Mouse (Mus musculus) liver, postnatal 0 days (tissue): ENCODE data around the gene Tshb. TPM values are rescaled to one million over a fixed set of nuclear protein-coding genes. Genes with fewer than 3 reads are reported as not detected.

ENCODE experiments used
- ATAC-seq: fragments of 200-750 bp; cut with Nextera tagmentation; 2 replicates; pipeline ENCODE4 v1.8.0; 2017; ENCODE audit warnings: mild to moderate bottlenecking, moderate library complexity
- DNase-seq: peaks from one replicate; pipeline ENCODE4 v3.0.0-alpha.2; 2016
- H3K27ac ChIP-seq: fragments of 300-500 bp; sonication (generic); 2 replicates; pipeline ENCODE4 v1.5.1; 2014; ENCODE audit warnings: antibody characterized with exemption, moderate library complexity, mild to moderate bottlenecking, low read depth
- H3K27me3 ChIP-seq: fragments of 300-500 bp; sonication (generic); 2 replicates; pipeline ENCODE4 v1.6.1; 2014; ENCODE audit warnings: low read length, control low read depth, mixed read lengths; ENCODE audit not compliant: insufficient read depth
- H3K36me3 ChIP-seq: fragments of 300-500 bp; sonication (generic); replicated peaks from 2 replicates; pipeline ENCODE4 v1.6.1; 2014; ENCODE audit warnings: mild to moderate bottlenecking, control low read depth, low read length, moderate library complexity, mixed read lengths; ENCODE audit not compliant: insufficient read depth
- H3K4me1 ChIP-seq: fragments of 300-500 bp; sonication (generic); 2 replicates; pipeline ENCODE4 v1.6.1; 2014; ENCODE audit warnings: antibody characterized with exemption, mild to moderate bottlenecking, control low read depth; ENCODE audit not compliant: insufficient read depth
- H3K4me2 ChIP-seq: fragments of 300-500 bp; sonication (generic); 2 replicates; pipeline ENCODE4 v1.6.1; 2014; ENCODE audit warnings: low read depth, mild to moderate bottlenecking, low read length, moderate library complexity, mixed read lengths
- H3K4me3 ChIP-seq: fragments of 300-500 bp; sonication (generic); 2 replicates; pipeline ENCODE4 v1.5.1; 2014; ENCODE audit warnings: low read depth, low read length
- H3K9ac ChIP-seq: fragments of 300-500 bp; sonication (generic); replicated peaks from 2 replicates; pipeline ENCODE4 v1.6.1; 2014; ENCODE audit warnings: mild to moderate bottlenecking, moderate library complexity
- H3K9me3 ChIP-seq: fragments of 300-500 bp; sonication (generic); 2 replicates; pipeline ENCODE4 v1.6.1; 2016; ENCODE audit warnings: mild to moderate bottlenecking, control low read depth, low read length, mixed read lengths
- CTCF ChIP-seq: sonication (generic); IDR thresholded peaks from 2 replicates; pipeline ENCODE4 v1.5.1; 2016; ENCODE audit warnings: antibody characterized with exemption, low read depth
- EP300 ChIP-seq: IDR thresholded peaks from 2 replicates; pipeline ENCODE4 v1.6.1; 2016; ENCODE audit warnings: antibody characterized with exemption, low read depth, mild to moderate bottlenecking
- WGBS: fragments of 180-500 bp; shearing (Covaris S2); extraction: QIAGEN DNeasy Blood & Tissue Kit; methylation state at CpG from one replicate; pipeline ENCODE4 v1.1.7; 2014; ENCODE audit not compliant: insufficient replicate concordance; 5-methylcytosine and 5-hydroxymethylcytosine counted together
- polyA plus RNA-seq: library from polyadenylated mRNA; unstranded; fragments of >200 nt; fragmentation: Nextera tagmentation; extraction: Ambion mirVana; gene quantifications from 2 replicates; pipeline ENCODE4 v1.2.1, GENCODE M21; 2015

The Tshb gene
- polyA plus RNA-seq, 1 experiment from 2014 or later: not detected

GRCm38 (mm10) chr3:102742725-102743124, 39.8 kb downstream of the Tshb start:
- no peaks in the 10 kb centered on the region for H3K27me3 ChIP-seq
- no peak overlapping the region for H3K9ac ChIP-seq
- H3K36me3 ChIP-seq: no peaks in the 10 kb centered on the region
- no peak overlapping the region for H3K4me2 ChIP-seq
- H3K4me3 ChIP-seq: no peak overlapping the region
- peaks cover 7% of the 10 kb centered on the region for H3K4me1 ChIP-seq
- no peaks in the 10 kb centered on the region for H3K9me3 ChIP-seq
- no peak for TF ChIP-seq CTCF
- no peak for TF ChIP-seq EP300
- H3K27ac ChIP-seq: no peak overlapping the region
- no peak for ATAC-seq
- no peak for DNase-seq
- WGBS: 65% methylated on average over 4 of the region's 4 CpGs

GRCm38 (mm10) chr3:102738926-102739325, 43.6 kb downstream of the Tshb start:
- H3K27ac ChIP-seq: peak overlapping the region; percentile 52

GRCm38 (mm10) chr3:102738161-102738901, 44.2 kb downstream of the Tshb start:
- 26% methylated on average over 10 of the region's 10 CpGs for WGBS

More at GRCm38 (mm10) chr3:102738926-102739325, 43.6 kb downstream of the Tshb start:
- 54% methylated on average over 6 of the region's 6 CpGs for WGBS
- TF ChIP-seq EP300 (no peak), CTCF (no peak)
- H3K4me2 ChIP-seq: no peak overlapping the region
- no peaks in the 10 kb centered on the region for H3K9me3 ChIP-seq
- ATAC-seq: no peak
- H3K4me3 ChIP-seq: no peak overlapping the region
- H3K9ac ChIP-seq: no peak overlapping the region
- peaks cover 9% of the 10 kb centered on the region for H3K4me1 ChIP-seq
- H3K27me3 ChIP-seq: peaks cover 22% of the 10 kb centered on the region
- no peak for DNase-seq
- H3K36me3 ChIP-seq: no peaks in the 10 kb centered on the region

DNA sequence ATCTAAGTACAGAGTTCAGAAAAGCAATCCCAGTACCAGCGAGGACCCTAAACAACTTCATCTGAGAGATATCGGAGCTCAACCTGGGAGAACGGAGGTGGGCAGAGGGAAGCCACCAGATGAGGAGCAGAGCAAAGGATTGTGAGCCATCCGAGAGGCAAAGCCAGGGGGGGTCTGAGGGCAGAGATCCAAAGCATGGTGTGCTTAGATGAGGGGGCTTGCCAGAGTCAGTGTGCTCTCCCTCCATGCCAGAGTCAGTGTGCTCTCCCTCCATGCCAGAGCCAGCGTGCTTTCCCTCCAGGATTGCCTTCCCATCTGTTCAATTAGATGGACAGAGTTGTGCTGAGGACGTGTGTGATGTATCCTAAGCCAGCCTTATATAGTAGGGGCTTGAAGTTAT, 45.4 kb downstream of the Tshb start:
- Histone ChIP-seq H3K27ac (no peak overlapping the region), H3K4me1 (peaks cover 14% of the 10 kb centered on the region), H3K9ac (no peak overlapping the region), H3K27me3 (peaks cover 22% of the 10 kb centered on the region), H3K4me3 (no peak overlapping the region), H3K4me2 (no peak overlapping the region), H3K9me3 (no peaks in the 10 kb centered on the region), H3K36me3 (no peaks in the 10 kb centered on the region)
- ATAC-seq (no peak), DNase-seq (no peak)
- no peak for TF ChIP-seq EP300
- no peak for TF ChIP-seq CTCF
- 72% methylated on average over 6 of the region's 6 CpGs for WGBS

More at GRCm38 (mm10) chr3:102738161-102738901, 44.2 kb downstream of the Tshb start:
- Histone ChIP-seq H3K9me3 (no peaks in the 10 kb centered on the region), H3K9ac (no peak overlapping the region), H3K4me2 (peak overlapping the region; percentile 42), H3K4me3 (no peak overlapping the region), H3K27ac (peak overlapping the region; percentile 52), H3K4me1 (peaks cover 9% of the 10 kb centered on the region), H3K27me3 (peaks cover 22% of the 10 kb centered on the region), H3K36me3 (no peaks in the 10 kb centered on the region)
- DNase-seq (peak; percentile 40), ATAC-seq (peak; percentile 25; the same call in 1 of the 2 replicates)
- TF ChIP-seq CTCF (no peak), EP300 (no peak)

GRCm38 (mm10) chr3:102736436-102736835, 46.1 kb downstream of the Tshb start:
- Histone ChIP-seq H3K36me3 (no peaks in the 10 kb centered on the region), H3K4me1 (peaks cover 14% of the 10 kb centered on the region), H3K27me3 (peaks cover 22% of the 10 kb centered on the region), H3K4me3 (no peak overlapping the region), H3K4me2 (no peak overlapping the region), H3K9me3 (no peaks in the 10 kb centered on the region), H3K9ac (no peak overlapping the region), H3K27ac (no peak overlapping the region)
- ATAC-seq (no peak), DNase-seq (no peak)
- TF ChIP-seq EP300 (no peak), CTCF (no peak)
- 49% methylated on average over 6 of the region's 6 CpGs for WGBS

- peaks cover 14% of the 10 kb centered on the region for H3K4me1 ChIP-seq
- 61% methylated on average over 6 of the region's 6 CpGs for WGBS
- peak overlapping the region; percentile 71 for H3K4me3 ChIP-seq
- no peak overlapping the region for H3K9ac ChIP-seq
- no peaks in the 10 kb centered on the region for H3K36me3 ChIP-seq
- H3K27ac ChIP-seq: no peak overlapping the region; the same call in 1 of the 2 replicates
- peak overlapping the region; percentile 93 for H3K4me2 ChIP-seq
- ATAC-seq (no peak), DNase-seq (no peak)
- no peaks in the 10 kb centered on the region for H3K9me3 ChIP-seq
- H3K27me3 ChIP-seq: peaks cover 22% of the 10 kb centered on the region
- TF ChIP-seq EP300 (no peak), CTCF (no peak)
Observed at GRCm38 (mm10) chr3:102735638-102736037, 46.9 kb downstream of the Tshb start.
